Mouse (Mus musculus): ENCODE data around the gene Wdfy4. TPM values are rescaled to one million over a fixed set of nuclear protein-coding genes. Genes with fewer than 3 reads are reported as not detected.

Wdfy4 gene
- polyA plus RNA-seq, 1 experiment from 2014 or later = 0.15 TPM

DNA sequence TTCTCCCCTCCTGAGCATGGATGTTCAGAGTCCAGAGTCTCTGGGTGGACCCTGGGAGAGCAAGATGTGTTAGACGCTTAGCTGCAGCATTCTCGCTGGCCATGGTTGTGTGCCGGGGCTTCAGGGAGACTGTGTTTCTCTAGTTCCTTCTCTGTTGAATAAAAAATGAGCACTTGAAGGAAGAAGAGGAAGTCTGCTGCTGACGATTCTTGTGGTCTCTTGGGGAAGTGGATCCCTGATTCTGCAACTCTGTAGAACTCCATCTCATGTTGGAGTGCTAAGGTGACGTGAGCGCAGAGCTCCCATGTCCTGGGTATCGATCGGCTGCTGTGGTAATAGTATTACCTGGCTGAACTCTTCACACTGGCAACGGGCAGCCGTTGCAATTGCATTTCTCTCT is 253.6 kb downstream of the Wdfy4 start:
- 91% methylated on average over 10 of the region's 10 CpGs for WGBS
- no peak for DNase-seq (ENCODE audit: low spot score)
- H3K27ac ChIP-seq = no peak overlapping the region
- no peak overlapping the region for H3K4me3 ChIP-seq
- no peaks in the 10 kb centered on the region for H3K4me1 ChIP-seq
- H3K36me3 ChIP-seq = no peaks in the 10 kb centered on the region
- H3K9me3 ChIP-seq (replicated peaks) = no peaks in the 10 kb centered on the region
- no peaks in the 10 kb centered on the region for H3K27me3 ChIP-seq (ENCODE audit: low read depth, poor library complexity, severe bottlenecking)

DNA sequence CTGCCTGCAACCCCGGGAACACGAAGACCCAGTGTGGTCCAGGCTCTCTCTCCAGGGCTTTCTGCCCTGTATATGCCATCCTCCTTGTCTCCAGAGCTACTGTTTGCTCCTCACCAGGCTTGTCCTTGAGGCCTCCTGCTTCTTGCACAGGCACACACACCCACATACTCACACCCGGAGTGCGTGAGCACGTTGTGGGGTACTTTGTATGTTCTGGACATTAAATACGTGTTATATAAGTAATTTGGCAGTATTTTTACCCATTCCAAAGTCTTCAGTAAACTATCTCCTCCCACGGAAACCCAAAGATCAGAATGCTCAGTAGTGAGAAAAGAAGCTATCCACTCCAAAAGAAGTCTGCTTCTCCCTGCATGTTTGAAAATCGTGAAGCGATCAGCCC is 261.4 kb downstream of the Wdfy4 start:
- H3K4me3 ChIP-seq = no peak overlapping the region
- no peak overlapping the region for H3K27ac ChIP-seq
- no peaks in the 10 kb centered on the region for H3K27me3 ChIP-seq (ENCODE audit: low read depth, poor library complexity, severe bottlenecking)
- no peaks in the 10 kb centered on the region for H3K9me3 ChIP-seq (replicated peaks)
- H3K4me1 ChIP-seq = 0 out of 2 replicates have a peak, but pooled peaks cover 7% of the 10 kb centered on the region
- no peaks in the 10 kb centered on the region for H3K36me3 ChIP-seq
- 84% methylated on average over 9 of the region's 9 CpGs for WGBS
- DNase-seq (ENCODE audit: low spot score) = no peak

DNA sequence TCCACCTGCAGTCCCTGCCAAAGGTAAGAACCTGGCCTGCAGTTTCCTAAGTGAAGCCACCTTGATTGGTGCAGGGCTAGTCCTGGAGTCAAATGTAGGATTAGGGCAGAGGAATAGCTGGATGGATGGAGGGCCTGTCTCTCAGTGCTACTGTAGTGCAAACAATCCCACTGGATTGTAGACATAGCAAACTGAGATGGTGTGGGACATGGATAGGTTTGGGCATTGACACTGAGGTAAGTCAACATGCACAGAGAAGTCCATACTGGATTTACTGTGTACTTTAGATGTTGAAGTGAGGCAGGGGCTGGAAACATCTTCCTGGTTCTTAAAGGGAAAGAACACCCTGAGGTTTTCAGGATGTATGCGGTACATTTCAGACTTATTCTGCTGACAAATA is 267.4 kb downstream of the Wdfy4 start:
- DNase-seq (ENCODE audit: low spot score) = no peak
- no peaks in the 10 kb centered on the region for H3K27me3 ChIP-seq (ENCODE audit: low read depth, poor library complexity, severe bottlenecking)
- no peaks in the 10 kb centered on the region for H3K9me3 ChIP-seq (replicated peaks)
- H3K4me1 ChIP-seq = no peaks in the 10 kb centered on the region
- WGBS = 97% methylated on average over 1 of the region's 1 CpGs
- no peak overlapping the region for H3K27ac ChIP-seq
- no peak overlapping the region for H3K4me3 ChIP-seq
- no peaks in the 10 kb centered on the region for H3K36me3 ChIP-seq

DNA sequence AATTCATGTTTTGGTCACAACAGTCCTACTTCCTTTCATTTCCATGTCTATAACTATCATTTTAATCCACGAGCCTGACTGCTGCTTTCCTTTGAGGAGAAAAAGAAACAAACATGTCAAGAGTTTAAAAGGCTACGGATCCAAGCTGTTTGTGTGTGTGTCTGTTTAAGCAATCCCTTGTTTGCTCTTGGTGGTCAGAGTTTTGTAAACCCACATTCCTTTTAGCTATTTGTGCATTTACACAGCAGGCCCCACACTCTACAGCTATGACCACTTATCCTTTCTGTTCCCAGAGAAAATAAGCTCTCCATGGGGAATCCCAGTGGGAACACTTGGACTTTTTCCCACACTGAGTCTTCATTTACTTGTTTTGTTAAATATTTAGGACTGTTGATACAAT is 269.9 kb downstream of the Wdfy4 start:
- DNase-seq (ENCODE audit: low spot score) = no peak
- no peaks in the 10 kb centered on the region for H3K27me3 ChIP-seq (ENCODE audit: low read depth, poor library complexity, severe bottlenecking)
- H3K27ac ChIP-seq = no peak overlapping the region
- no peaks in the 10 kb centered on the region for H3K4me1 ChIP-seq
- WGBS = 84% methylated on average over 2 of the region's 2 CpGs
- no peaks in the 10 kb centered on the region for H3K9me3 ChIP-seq (replicated peaks)
- no peaks in the 10 kb centered on the region for H3K36me3 ChIP-seq
- no peak overlapping the region for H3K4me3 ChIP-seq

DNA sequence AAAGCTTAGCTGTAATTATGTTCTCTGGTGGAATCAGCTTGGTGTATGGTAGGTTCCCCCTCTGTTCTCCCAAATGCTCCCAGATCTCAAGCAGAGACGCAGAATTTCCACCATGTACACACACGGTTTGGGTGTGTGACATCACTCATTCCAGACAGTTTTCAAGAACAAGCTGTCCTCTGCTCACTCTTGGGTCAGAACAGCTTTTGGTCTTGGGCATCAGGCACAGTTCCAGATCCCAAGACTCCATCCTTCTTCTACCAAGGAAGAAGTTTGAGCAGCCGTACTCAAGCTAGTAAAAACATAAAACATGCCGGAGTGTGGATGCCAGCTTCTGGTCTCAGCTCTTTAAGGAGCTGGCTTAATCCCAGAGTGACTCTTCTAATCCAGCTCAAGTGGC is 274.1 kb downstream of the Wdfy4 start:
- DNase-seq (ENCODE audit: low spot score) = no peak
- 88% methylated on average over 4 of the region's 4 CpGs for whole genome bisulfite sequencing
- no peaks in the 10 kb centered on the region for H3K27me3 ChIP-seq (ENCODE audit: low read depth, poor library complexity, severe bottlenecking)
- H3K36me3 ChIP-seq = no peaks in the 10 kb centered on the region
- H3K4me1 ChIP-seq = no peaks in the 10 kb centered on the region
- H3K9me3 ChIP-seq (replicated peaks) = no peaks in the 10 kb centered on the region
- H3K27ac ChIP-seq = no peak overlapping the region
- no peak overlapping the region for H3K4me3 ChIP-seq

Other genes with a start within 250 kb of the Wdfy4 start
- gene Lrrc18, start 194.1 kb downstream of the Wdfy4 start, polyA plus RNA-seq (2016; fragmentation: Nextera tagmentation; extraction: Ambion mirVana) = 0.38 and 0.51 TPM in 2 replicates
- 2.4 and 3.9 TPM in 2 replicates for gene Arhgap22, start 28.5 kb upstream of the Wdfy4 start, polyA plus RNA-seq (2016; fragmentation: Nextera tagmentation; extraction: Ambion mirVana)